Mouse (Mus musculus): ENCODE data around the gene Fem1a. TPM values are rescaled to one million over a fixed set of nuclear protein-coding genes. Genes with fewer than 3 reads are reported as not detected.
A peak's percentile ranks its signal among the peaks of the same experiment; 100 is the strongest.

The Fem1a gene
- polyA plus RNA-seq (2012; rRNA removed): 19.9 and 21.8 TPM in 2 replicates

- WGBS: under 1% methylated on average over 28 of the region's 28 CpGs
- peak within 1 kb of the TSS; percentile 57; the same call in 1 of the 2 replicates for H3K27ac ChIP-seq (ENCODE audit: insufficient read depth, low read length)
- H3K4me1 ChIP-seq (ENCODE audit: control insufficient read depth, insufficient read depth, low read length): peaks cover 22% of the 10 kb centered on the region
- no peaks in the 10 kb centered on the region for H3K27me3 ChIP-seq (ENCODE audit: control insufficient read depth, insufficient read depth, low read length)
- DNase-seq: peak; percentile 93 to 99
- peak within 1 kb of the TSS; percentile 71 for H3K4me3 ChIP-seq (replicated peaks; ENCODE audit: insufficient read depth, low read depth, low read length)
- TF ChIP-seq POLR2A (IDR thresholded peaks at IDR 0.05; ENCODE audit: borderline replicate concordance, insufficient read depth, low read length): peak; percentile 21; the same call in 1 of the 2 replicates
- no peak for TF ChIP-seq CTCF (IDR thresholded peaks at IDR 0.05; ENCODE audit: borderline replicate concordance, insufficient read depth, low read depth, low read length)
These were observed at the start of gene Fem1a for GRCm38 (mm10) chr17:56256239-56256881. Gene Fem1a (plus strand): TSS chr17:56256810.

GRCm38 (mm10) chr17:56206986-56207674 lies 49.5 kb upstream of the Fem1a start:
- no peak for DNase-seq
- WGBS: 69% methylated on average over 6 of the region's 6 CpGs
- TF ChIP-seq POLR2A (IDR thresholded peaks at IDR 0.05; ENCODE audit: borderline replicate concordance, insufficient read depth, low read length) (no peak), CTCF (IDR thresholded peaks at IDR 0.05; ENCODE audit: borderline replicate concordance, insufficient read depth, low read depth, low read length) (no peak)
- H3K4me3 ChIP-seq (replicated peaks; ENCODE audit: insufficient read depth, low read depth, low read length): no peak overlapping the region
- H3K4me1 ChIP-seq (ENCODE audit: control insufficient read depth, insufficient read depth, low read length): no peaks in the 10 kb centered on the region
- no peak overlapping the region for H3K27ac ChIP-seq (ENCODE audit: insufficient read depth, low read length)
- no peaks in the 10 kb centered on the region for H3K27me3 ChIP-seq (ENCODE audit: control insufficient read depth, insufficient read depth, low read length)

- H3K4me3 ChIP-seq (replicated peaks; ENCODE audit: insufficient read depth, low read depth, low read length): no peak overlapping the region
- H3K4me1 ChIP-seq (ENCODE audit: control insufficient read depth, insufficient read depth, low read length): peaks cover 1% of the 10 kb centered on the region; the same call in 1 of the 2 replicates
- no peak for DNase-seq
- WGBS: 93% methylated on average over 9 of the region's 9 CpGs
- TF ChIP-seq POLR2A (IDR thresholded peaks at IDR 0.05; ENCODE audit: borderline replicate concordance, insufficient read depth, low read length): no peak
- TF ChIP-seq CTCF (IDR thresholded peaks at IDR 0.05; ENCODE audit: borderline replicate concordance, insufficient read depth, low read depth, low read length): no peak
- H3K27ac ChIP-seq (ENCODE audit: insufficient read depth, low read length): no peak overlapping the region
- H3K27me3 ChIP-seq (ENCODE audit: control insufficient read depth, insufficient read depth, low read length): no peaks in the 10 kb centered on the region
These were observed 48.6 kb upstream of the Fem1a start for GRCm38 (mm10) chr17:56207963-56208530.

- Histone ChIP-seq H3K4me1 (ENCODE audit: control insufficient read depth, insufficient read depth, low read length) (peaks cover 3% of the 10 kb centered on the region; the same call in 1 of the 2 replicates), H3K27ac (ENCODE audit: insufficient read depth, low read length) (no peak overlapping the region), H3K27me3 (ENCODE audit: control insufficient read depth, insufficient read depth, low read length) (no peaks in the 10 kb centered on the region), H3K4me3 (replicated peaks; ENCODE audit: insufficient read depth, low read depth, low read length) (no peak overlapping the region)
- 90% methylated on average over 3 of the region's 3 CpGs for WGBS
- TF ChIP-seq POLR2A (IDR thresholded peaks at IDR 0.05; ENCODE audit: borderline replicate concordance, insufficient read depth, low read length): no peak
- TF ChIP-seq CTCF (IDR thresholded peaks at IDR 0.05; ENCODE audit: borderline replicate concordance, insufficient read depth, low read depth, low read length): no peak
- no peak for DNase-seq
These were observed 47.8 kb upstream of the Fem1a start for GRCm38 (mm10) chr17:56208821-56209220.

GRCm38 (mm10) chr17:56211090-56211489 lies 45.5 kb upstream of the Fem1a start:
- DNase-seq: no peak
- TF ChIP-seq POLR2A (IDR thresholded peaks at IDR 0.05; ENCODE audit: borderline replicate concordance, insufficient read depth, low read length) (no peak), CTCF (IDR thresholded peaks at IDR 0.05; ENCODE audit: borderline replicate concordance, insufficient read depth, low read depth, low read length) (no peak)
- H3K27ac ChIP-seq (ENCODE audit: insufficient read depth, low read length): no peak overlapping the region
- no peak overlapping the region for H3K4me3 ChIP-seq (replicated peaks; ENCODE audit: insufficient read depth, low read depth, low read length)
- peaks cover 3% of the 10 kb centered on the region; the same call in 1 of the 2 replicates for H3K4me1 ChIP-seq (ENCODE audit: control insufficient read depth, insufficient read depth, low read length)
- 62% methylated on average over 2 of the region's 2 CpGs for WGBS
- H3K27me3 ChIP-seq (ENCODE audit: control insufficient read depth, insufficient read depth, low read length): no peaks in the 10 kb centered on the region

GRCm38 (mm10) chr17:56212676-56213075 lies 43.9 kb upstream of the Fem1a start:
- Histone ChIP-seq H3K27ac (ENCODE audit: insufficient read depth, low read length) (no peak overlapping the region), H3K27me3 (ENCODE audit: control insufficient read depth, insufficient read depth, low read length) (no peaks in the 10 kb centered on the region), H3K4me1 (ENCODE audit: control insufficient read depth, insufficient read depth, low read length) (peaks cover 14% of the 10 kb centered on the region), H3K4me3 (replicated peaks; ENCODE audit: insufficient read depth, low read depth, low read length) (no peak overlapping the region)
- 63% methylated on average over 6 of the region's 6 CpGs for WGBS
- no peak for DNase-seq
- TF ChIP-seq CTCF (IDR thresholded peaks at IDR 0.05; ENCODE audit: borderline replicate concordance, insufficient read depth, low read depth, low read length) (no peak), POLR2A (IDR thresholded peaks at IDR 0.05; ENCODE audit: borderline replicate concordance, insufficient read depth, low read length) (no peak)

GRCm38 (mm10) chr17:56214229-56214628 lies 42.4 kb upstream of the Fem1a start:
- 87% methylated on average over 1 of the region's 1 CpGs for WGBS
- Histone ChIP-seq H3K27ac (ENCODE audit: insufficient read depth, low read length) (no peak overlapping the region), H3K4me1 (ENCODE audit: control insufficient read depth, insufficient read depth, low read length) (peaks cover 17% of the 10 kb centered on the region), H3K27me3 (ENCODE audit: control insufficient read depth, insufficient read depth, low read length) (no peaks in the 10 kb centered on the region), H3K4me3 (replicated peaks; ENCODE audit: insufficient read depth, low read depth, low read length) (no peak overlapping the region)
- DNase-seq: no peak
- TF ChIP-seq CTCF (IDR thresholded peaks at IDR 0.05; ENCODE audit: borderline replicate concordance, insufficient read depth, low read depth, low read length) (no peak), POLR2A (IDR thresholded peaks at IDR 0.05; ENCODE audit: borderline replicate concordance, insufficient read depth, low read length) (no peak)
